Mouse (Mus musculus): Measurements from ENCODE around the gene Trpv5.

Gene Trpv5

DNA sequence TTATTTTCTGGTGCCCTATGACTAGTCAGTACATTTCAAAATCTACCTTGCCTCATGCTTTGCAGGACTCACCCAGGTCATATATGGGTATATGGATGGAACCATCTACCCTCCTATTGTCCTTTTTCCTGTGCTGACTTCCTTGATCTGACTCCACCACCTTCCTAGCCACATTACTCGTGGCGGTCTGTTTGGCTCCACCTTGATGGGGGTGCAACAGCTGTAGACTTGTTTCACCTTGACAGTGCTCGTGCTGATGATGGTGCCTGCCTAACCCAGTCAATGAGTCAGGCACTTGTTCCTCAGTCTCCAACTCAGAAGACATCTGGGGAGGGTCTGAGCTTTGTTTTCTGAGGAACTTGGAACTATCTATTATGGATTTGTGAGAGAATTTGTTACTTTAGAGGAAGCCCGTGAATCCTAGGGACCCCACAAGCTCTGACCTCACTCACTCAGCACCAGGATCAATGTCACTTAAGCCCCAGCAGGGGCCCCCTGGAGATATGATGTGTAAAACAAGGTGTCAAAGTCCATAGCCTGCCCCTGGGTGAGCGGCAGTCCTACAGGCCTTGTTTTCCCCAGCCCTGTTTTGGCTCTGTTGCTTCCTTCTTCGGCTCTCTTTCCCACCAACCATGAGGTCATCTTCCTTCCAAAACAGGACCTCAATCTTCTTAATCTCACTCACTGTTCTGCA, 39.2 kb downstream of the Trpv5 start:
- DNase-seq (ENCODE audit: low read depth, low spot score), result no peak

- DNase-seq (ENCODE audit: low read depth, low spot score), result no peak
Measured at GRCm38 (mm10) chr6:41640449-41640848, 40.1 kb downstream of the Trpv5 start.

DNA sequence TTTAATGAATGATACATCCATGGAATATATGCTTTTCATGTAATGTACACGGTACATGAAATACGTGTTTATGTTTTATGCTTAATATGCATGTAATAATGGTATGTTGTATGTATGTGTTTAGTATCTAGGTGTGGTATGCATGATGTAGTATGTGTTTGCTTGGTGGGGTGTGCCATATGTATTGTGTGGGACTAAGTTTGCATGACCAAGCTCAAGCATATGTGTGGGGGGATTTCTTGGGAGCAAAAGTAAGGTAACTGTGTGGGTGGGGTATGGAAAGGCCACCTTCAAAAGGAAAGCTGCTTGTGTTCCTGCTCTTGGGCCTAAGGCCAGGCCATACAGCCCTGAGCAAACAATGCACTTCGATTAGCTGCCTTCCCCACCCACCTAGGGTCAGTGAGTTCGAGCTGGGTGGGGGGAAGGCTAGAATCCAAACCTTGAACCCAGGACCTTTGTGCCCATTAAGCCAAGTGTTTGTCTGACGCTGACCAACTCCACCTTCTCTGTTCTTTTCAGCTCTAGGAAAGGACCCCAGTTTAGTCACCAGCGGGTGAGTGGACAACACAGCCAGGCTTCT, 42.6 kb downstream of the Trpv5 start:
- DNase-seq (ENCODE audit: low read depth, low spot score), result no peak

- no peak for DNase-seq (ENCODE audit: low read depth, low spot score)
Measured at GRCm38 (mm10) chr6:41637393-41637792, 43.2 kb downstream of the Trpv5 start.

- no peak for DNase-seq (ENCODE audit: low read depth, low spot score)
Measured at GRCm38 (mm10) chr6:41636178-41636577, 44.4 kb downstream of the Trpv5 start, which contains the start of gene Trpv6. TSS of gene Trpv6 (minus strand) at chr6:41636405.

DNA sequence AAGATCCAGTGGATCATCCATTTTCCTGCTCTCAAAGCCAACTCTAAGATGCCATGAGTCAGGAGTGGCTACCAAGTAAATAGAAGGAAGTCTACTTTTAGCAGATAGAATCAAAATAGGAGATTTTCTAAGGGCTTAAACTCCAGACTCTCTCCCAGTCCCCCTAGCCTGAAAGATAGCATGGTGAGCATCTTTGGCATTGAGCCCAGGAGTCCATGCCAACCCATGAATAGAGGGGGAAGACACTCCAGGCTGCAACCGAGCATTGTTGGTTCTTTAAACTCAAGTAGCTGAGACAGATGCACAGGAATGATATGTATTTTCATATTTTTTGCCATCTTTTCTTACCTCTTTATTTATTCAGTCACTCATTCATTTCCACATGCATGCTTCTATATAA, 45.4 kb downstream of the Trpv5 start:
- no peak for DNase-seq (ENCODE audit: low read depth, low spot score)

DNA sequence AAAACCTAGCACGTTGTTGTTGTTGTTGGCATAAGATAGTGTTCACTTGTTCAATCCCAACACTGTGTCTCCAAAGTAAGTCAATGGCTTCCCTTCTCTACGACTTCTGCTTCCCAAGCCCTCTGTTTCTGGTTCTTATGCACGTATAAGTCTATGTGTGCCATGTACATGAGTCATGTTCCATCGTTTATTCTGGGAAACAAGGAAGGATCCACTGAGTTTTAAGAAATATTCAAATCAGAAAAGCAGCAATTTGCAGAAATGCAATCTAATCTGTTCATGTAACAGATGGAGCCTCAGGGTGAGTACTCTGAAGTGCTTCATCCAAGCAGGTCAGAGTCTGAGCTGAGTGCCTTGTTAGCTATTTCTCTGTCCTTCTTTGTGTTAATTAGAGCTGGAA, 49.0 kb downstream of the Trpv5 start:
- no peak for DNase-seq (ENCODE audit: low read depth, low spot score)

GRCm38 (mm10) chr6:41630791-41631190, 49.8 kb downstream of the Trpv5 start:
- no peak for DNase-seq (ENCODE audit: low read depth, low spot score)

- DNase-seq (ENCODE audit: low read depth, low spot score), result no peak
Measured at GRCm38 (mm10) chr6:41628180-41628579, 52.4 kb downstream of the Trpv5 start.

DNA sequence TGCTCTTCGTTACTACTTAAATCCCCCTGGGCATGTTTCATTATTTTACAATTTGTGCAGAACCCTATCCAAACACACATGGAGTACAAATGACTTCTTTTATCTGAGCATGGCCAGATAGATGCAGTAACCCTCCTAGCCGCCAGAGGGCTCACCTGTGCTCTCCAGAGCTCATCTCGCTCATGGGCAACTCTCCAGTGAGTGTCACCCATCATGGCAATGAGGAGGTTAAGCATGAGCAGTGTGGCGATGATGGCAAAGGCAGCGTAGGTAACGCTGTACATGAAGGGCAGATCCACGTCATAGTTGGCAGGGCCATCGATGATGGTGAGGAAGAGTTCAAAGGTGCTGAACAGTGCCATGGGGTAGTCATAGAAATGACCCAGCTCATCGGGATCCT, 57.9 kb downstream of the Trpv5 start:
- DNase-seq (ENCODE audit: low read depth, low spot score), result peak; percentile 41

GRCm38 (mm10) chr6:41621241-41621990, 59.2 kb downstream of the Trpv5 start:
- DNase-seq (ENCODE audit: low read depth, low spot score), result no peak

GRCm38 (mm10) chr6:41620173-41620798, 60.3 kb downstream of the Trpv5 start:
- DNase-seq (ENCODE audit: low read depth, low spot score), result no peak

DNA sequence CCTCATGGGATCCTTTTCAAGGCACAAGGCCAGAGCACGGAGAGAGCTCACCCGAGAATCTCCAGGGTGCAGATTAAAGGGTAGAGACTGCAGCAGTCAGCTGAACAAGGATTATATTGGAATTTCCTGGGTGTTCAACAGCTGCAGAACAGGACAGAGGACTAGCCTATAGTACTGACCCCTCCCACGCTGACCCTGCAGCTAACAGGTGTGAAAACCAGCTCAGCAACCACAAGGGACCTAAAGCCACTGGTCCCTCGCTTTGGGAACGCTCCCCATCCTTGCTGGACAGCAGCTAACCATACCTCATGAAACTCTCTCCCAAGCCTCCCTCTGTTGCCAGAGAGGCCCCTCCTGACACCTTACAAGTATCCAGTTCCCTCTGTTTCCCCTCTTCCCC, 72.9 kb downstream of the Trpv5 start:
- no peak for DNase-seq (ENCODE audit: low read depth, low spot score)

- DNase-seq (ENCODE audit: low read depth, low spot score), result no peak
Measured at GRCm38 (mm10) chr6:41606214-41606613, 74.4 kb downstream of the Trpv5 start.

DNA sequence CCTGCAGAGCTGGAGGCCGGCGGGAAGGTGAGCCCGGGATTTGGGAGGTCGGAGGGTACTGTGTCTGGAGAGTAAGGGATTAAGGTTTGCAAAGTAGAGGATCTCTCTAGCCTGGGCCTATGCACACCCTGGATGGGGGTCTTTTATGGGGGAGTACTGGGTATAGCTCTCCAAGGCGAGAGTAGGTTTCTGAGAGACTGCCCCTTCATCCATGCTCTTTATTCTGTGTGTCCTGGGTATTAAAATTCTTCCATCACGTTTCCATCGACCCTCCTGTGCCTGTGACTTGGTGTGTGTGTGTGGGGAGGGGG, 74.8 kb downstream of the Trpv5 start:
- DNase-seq (ENCODE audit: low read depth, low spot score), result no peak

GRCm38 (mm10) chr6:41605061-41605793, 75.3 kb downstream of the Trpv5 start, which contains the start of gene Ephb6:
TSS of gene Ephb6 (plus strand) at chr6:41605482.
- DNase-seq (ENCODE audit: low read depth, low spot score), result peak; percentile 84

DNA sequence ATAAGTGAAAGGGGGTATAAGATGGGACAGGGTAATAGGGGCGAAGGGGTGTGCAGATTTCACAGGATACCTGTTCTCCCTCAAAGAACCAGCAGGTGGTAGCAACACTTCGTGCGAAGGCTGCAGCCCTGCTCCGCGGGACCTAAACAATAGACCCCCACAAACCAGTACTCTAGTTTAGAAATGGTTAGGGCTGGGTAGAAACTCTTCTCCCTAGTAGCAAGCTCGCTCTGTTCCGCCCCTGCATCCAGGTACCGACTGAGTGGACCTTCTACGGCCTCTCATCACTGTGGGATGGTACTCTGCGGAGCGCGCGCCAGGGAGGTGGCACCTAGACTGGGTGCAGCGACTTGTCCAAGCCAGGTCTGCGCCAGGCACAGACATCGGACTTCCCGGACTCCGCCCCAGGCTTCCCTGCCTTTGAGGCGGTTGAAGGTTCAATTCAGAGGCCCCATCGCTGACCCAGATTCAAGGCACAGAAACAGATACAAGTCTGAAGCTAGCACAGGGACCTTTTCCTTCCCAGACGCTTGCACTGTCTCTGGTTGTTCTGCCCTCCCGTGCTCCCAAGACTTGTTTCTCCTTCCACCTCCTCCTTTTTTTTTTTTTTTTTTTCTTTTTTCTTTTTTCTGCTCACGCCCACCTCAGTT, 76.0 kb downstream of the Trpv5 start:
- DNase-seq (ENCODE audit: low read depth, low spot score), result peak; percentile 69

All from CD4-positive helper T cell, adult 2 months (primary cell).